Mouse (Mus musculus): ENCODE data around the gene Kdelr1. TPM values are rescaled to one million over a fixed set of nuclear protein-coding genes. Genes with fewer than 3 reads are reported as not detected.

Kdelr1 gene
- polyA plus RNA-seq, 1 experiment from 2014 or later = 74.4 TPM

- WGBS = 79% methylated on average over 3 of the region's 3 CpGs
- Histone ChIP-seq H3K9ac (no peak overlapping the region), H3K36me3 (no peaks in the 10 kb centered on the region), H3K4me1 (peaks cover 6% of the 10 kb centered on the region; the same call in 1 of the 2 replicates), H3K27me3 (peaks cover 10% of the 10 kb centered on the region; the same call in 1 of the 2 replicates), H3K4me3 (no peak overlapping the region), H3K27ac (no peak overlapping the region), H3K9me3 (0 out of 2 replicates have a peak, but pooled peaks cover 2% of the 10 kb centered on the region), H3K4me2 (no peak overlapping the region)
- ATAC-seq (ENCODE audit: insufficient number of reproducible peaks, insufficient read depth, low FRiP score, low TSS enrichment, low read depth) = no peak
Observed at GRCm38 (mm10) chr7:45850661-45851060, 21.9 kb upstream of the Kdelr1 start.

- no peaks in the 10 kb centered on the region for H3K9me3 ChIP-seq
- H3K4me2 ChIP-seq = no peak overlapping the region
- peaks cover 26% of the 10 kb centered on the region for H3K27me3 ChIP-seq
- peaks cover 23% of the 10 kb centered on the region for H3K4me1 ChIP-seq
- no peak overlapping the region for H3K27ac ChIP-seq
- H3K9ac ChIP-seq = no peak overlapping the region
- no peak for ATAC-seq (ENCODE audit: insufficient number of reproducible peaks, insufficient read depth, low FRiP score, low TSS enrichment, low read depth)
- H3K4me3 ChIP-seq = no peak overlapping the region
- WGBS = 84% methylated on average over 12 of the region's 12 CpGs
- no peaks in the 10 kb centered on the region for H3K36me3 ChIP-seq
Observed at GRCm38 (mm10) chr7:45853089-45853488, 19.5 kb upstream of the Kdelr1 start.

GRCm38 (mm10) chr7:45856950-45857901 is 15.3 kb upstream of the Kdelr1 start:
- H3K9ac ChIP-seq = peak overlapping the region; percentile 56
- peak overlapping the region; percentile 63 for H3K4me2 ChIP-seq
- peak; percentile 34; the same call in 1 of the 2 replicates for ATAC-seq (ENCODE audit: insufficient number of reproducible peaks, insufficient read depth, low FRiP score, low TSS enrichment, low read depth)
- no peaks in the 10 kb centered on the region for H3K36me3 ChIP-seq
- peaks cover 55% of the 10 kb centered on the region for H3K27me3 ChIP-seq
- H3K9me3 ChIP-seq = no peaks in the 10 kb centered on the region
- 2% methylated on average over 30 of the region's 30 CpGs for WGBS
- no peak overlapping the region for H3K27ac ChIP-seq
- peak overlapping the region; percentile 44 for H3K4me3 ChIP-seq
- peaks cover 19% of the 10 kb centered on the region for H3K4me1 ChIP-seq

- no peak overlapping the region for H3K9ac ChIP-seq
- H3K9me3 ChIP-seq = no peaks in the 10 kb centered on the region
- no peak for ATAC-seq (ENCODE audit: insufficient number of reproducible peaks, insufficient read depth, low FRiP score, low TSS enrichment, low read depth)
- WGBS = 68% methylated on average over 4 of the region's 4 CpGs
- H3K27me3 ChIP-seq = peaks cover 59% of the 10 kb centered on the region
- no peaks in the 10 kb centered on the region for H3K36me3 ChIP-seq
- H3K4me3 ChIP-seq = no peak overlapping the region
- no peak overlapping the region for H3K27ac ChIP-seq
- H3K4me1 ChIP-seq = peaks cover 19% of the 10 kb centered on the region
- no peak overlapping the region for H3K4me2 ChIP-seq
Observed at GRCm38 (mm10) chr7:45859008-45859407, 13.6 kb upstream of the Kdelr1 start.

GRCm38 (mm10) chr7:45862804-45863203 is 9.8 kb upstream of the Kdelr1 start:
- Histone ChIP-seq H3K27ac (no peak overlapping the region), H3K27me3 (peaks cover 45% of the 10 kb centered on the region), H3K9ac (no peak overlapping the region), H3K4me3 (no peak overlapping the region), H3K4me1 (peaks cover 14% of the 10 kb centered on the region), H3K4me2 (no peak overlapping the region), H3K36me3 (no peaks in the 10 kb centered on the region), H3K9me3 (no peaks in the 10 kb centered on the region)
- ATAC-seq (ENCODE audit: insufficient number of reproducible peaks, insufficient read depth, low FRiP score, low TSS enrichment, low read depth) = no peak
- 89% methylated on average over 7 of the region's 7 CpGs for WGBS

- Histone ChIP-seq H3K36me3 (no peaks in the 10 kb centered on the region), H3K9me3 (no peaks in the 10 kb centered on the region), H3K4me2 (no peak overlapping the region), H3K27me3 (peaks cover 45% of the 10 kb centered on the region), H3K4me3 (no peak overlapping the region), H3K9ac (no peak overlapping the region), H3K27ac (no peak overlapping the region), H3K4me1 (peaks cover 23% of the 10 kb centered on the region)
- WGBS = 50% methylated on average over 3 of the region's 3 CpGs
- no peak for ATAC-seq (ENCODE audit: insufficient number of reproducible peaks, insufficient read depth, low FRiP score, low TSS enrichment, low read depth)
Observed at GRCm38 (mm10) chr7:45864435-45864834, 8.1 kb upstream of the Kdelr1 start.

- ATAC-seq (ENCODE audit: insufficient number of reproducible peaks, insufficient read depth, low FRiP score, low TSS enrichment, low read depth) = peak; percentile 65
- under 1% methylated on average over 117 of the region's 117 CpGs for WGBS
- Histone ChIP-seq H3K4me1 (peaks cover 39% of the 10 kb centered on the region), H3K36me3 (no peaks in the 10 kb centered on the region), H3K27me3 (peaks cover 53% of the 10 kb centered on the region), H3K4me2 (peak overlapping the region; percentile 82), H3K9me3 (no peaks in the 10 kb centered on the region), H3K27ac (peak overlapping the region; percentile 77), H3K4me3 (peak overlapping the region; percentile 75), H3K9ac (peak overlapping the region; percentile 94)
Observed at GRCm38 (mm10) chr7:45865925-45866910, 6.4 kb upstream of the Kdelr1 start.

GRCm38 (mm10) chr7:45867871-45868270 is 4.7 kb upstream of the Kdelr1 start:
- peak overlapping the region; percentile 82 for H3K4me2 ChIP-seq

GRCm38 (mm10) chr7:45869107-45869670 is 3.4 kb upstream of the Kdelr1 start:
- H3K27me3 ChIP-seq = peaks cover 53% of the 10 kb centered on the region
- peaks cover 45% of the 10 kb centered on the region for H3K4me1 ChIP-seq
- ATAC-seq (ENCODE audit: insufficient number of reproducible peaks, insufficient read depth, low FRiP score, low TSS enrichment, low read depth) = no peak
- H3K9ac ChIP-seq = peak overlapping the region; percentile 59
- no peaks in the 10 kb centered on the region for H3K9me3 ChIP-seq
- H3K36me3 ChIP-seq = peaks cover 2% of the 10 kb centered on the region; the same call in 1 of the 2 replicates
- peak overlapping the region; percentile 36 for H3K4me3 ChIP-seq
- H3K4me2 ChIP-seq = peak overlapping the region; percentile 70
- WGBS = 17% methylated on average over 8 of the region's 8 CpGs
- H3K27ac ChIP-seq = no peak overlapping the region

More at GRCm38 (mm10) chr7:45867871-45868270, 4.7 kb upstream of the Kdelr1 start:
- H3K9me3 ChIP-seq = no peaks in the 10 kb centered on the region
- H3K36me3 ChIP-seq = no peaks in the 10 kb centered on the region
- H3K27ac ChIP-seq = no peak overlapping the region
- peaks cover 53% of the 10 kb centered on the region for H3K27me3 ChIP-seq
- ATAC-seq (ENCODE audit: insufficient number of reproducible peaks, insufficient read depth, low FRiP score, low TSS enrichment, low read depth) = no peak
- H3K4me3 ChIP-seq = no peak overlapping the region
- peaks cover 39% of the 10 kb centered on the region for H3K4me1 ChIP-seq
- H3K9ac ChIP-seq = no peak overlapping the region
- WGBS = 19% methylated on average over 2 of the region's 2 CpGs

- peak overlapping the region; percentile 36 for H3K4me3 ChIP-seq
- peaks cover 53% of the 10 kb centered on the region for H3K27me3 ChIP-seq
- H3K27ac ChIP-seq = no peak overlapping the region
- WGBS = 2% methylated on average over 14 of the region's 14 CpGs
- H3K9ac ChIP-seq = peak overlapping the region; percentile 59
- H3K4me2 ChIP-seq = peak overlapping the region; percentile 70
- no peaks in the 10 kb centered on the region for H3K9me3 ChIP-seq
- H3K4me1 ChIP-seq = peaks cover 51% of the 10 kb centered on the region
- no peak for ATAC-seq (ENCODE audit: insufficient number of reproducible peaks, insufficient read depth, low FRiP score, low TSS enrichment, low read depth)
- peaks cover 8% of the 10 kb centered on the region for H3K36me3 ChIP-seq
Observed at GRCm38 (mm10) chr7:45869787-45870186, 2.8 kb upstream of the Kdelr1 start.
